Mouse (Mus musculus) liver, postnatal 0 days (tissue): ENCODE measurements around the gene Rps27a. TPM values are rescaled to one million over a fixed set of nuclear protein-coding genes. Genes with fewer than 3 reads are reported as not detected.

Experiments used
- ATAC-seq: fragments of 200-750 bp; cut with Nextera tagmentation; 2 replicates; pipeline ENCODE4 v1.8.0; 2017; ENCODE audit warnings: mild to moderate bottlenecking, moderate library complexity
- DNase-seq: peaks from one replicate; pipeline ENCODE4 v3.0.0-alpha.2; 2016
- H3K27ac ChIP-seq: fragments of 300-500 bp; sonication (generic); 2 replicates; pipeline ENCODE4 v1.5.1; 2014; ENCODE audit warnings: antibody characterized with exemption, moderate library complexity, mild to moderate bottlenecking, low read depth
- H3K27me3 ChIP-seq: fragments of 300-500 bp; sonication (generic); 2 replicates; pipeline ENCODE4 v1.6.1; 2014; ENCODE audit warnings: low read length, control low read depth, mixed read lengths; ENCODE audit not compliant: insufficient read depth
- H3K36me3 ChIP-seq: fragments of 300-500 bp; sonication (generic); replicated peaks from 2 replicates; pipeline ENCODE4 v1.6.1; 2014; ENCODE audit warnings: mild to moderate bottlenecking, control low read depth, low read length, moderate library complexity, mixed read lengths; ENCODE audit not compliant: insufficient read depth
- H3K4me1 ChIP-seq: fragments of 300-500 bp; sonication (generic); 2 replicates; pipeline ENCODE4 v1.6.1; 2014; ENCODE audit warnings: antibody characterized with exemption, mild to moderate bottlenecking, control low read depth; ENCODE audit not compliant: insufficient read depth
- H3K4me2 ChIP-seq: fragments of 300-500 bp; sonication (generic); 2 replicates; pipeline ENCODE4 v1.6.1; 2014; ENCODE audit warnings: low read depth, mild to moderate bottlenecking, low read length, moderate library complexity, mixed read lengths
- H3K4me3 ChIP-seq: fragments of 300-500 bp; sonication (generic); 2 replicates; pipeline ENCODE4 v1.5.1; 2014; ENCODE audit warnings: low read depth, low read length
- H3K9ac ChIP-seq: fragments of 300-500 bp; sonication (generic); replicated peaks from 2 replicates; pipeline ENCODE4 v1.6.1; 2014; ENCODE audit warnings: mild to moderate bottlenecking, moderate library complexity
- H3K9me3 ChIP-seq: fragments of 300-500 bp; sonication (generic); 2 replicates; pipeline ENCODE4 v1.6.1; 2016; ENCODE audit warnings: mild to moderate bottlenecking, control low read depth, low read length, mixed read lengths
- CTCF ChIP-seq: sonication (generic); IDR thresholded peaks from 2 replicates; pipeline ENCODE4 v1.5.1; 2016; ENCODE audit warnings: antibody characterized with exemption, low read depth
- EP300 ChIP-seq: IDR thresholded peaks from 2 replicates; pipeline ENCODE4 v1.6.1; 2016; ENCODE audit warnings: antibody characterized with exemption, low read depth, mild to moderate bottlenecking
- WGBS: fragments of 180-500 bp; shearing (Covaris S2); extraction: QIAGEN DNeasy Blood & Tissue Kit; methylation state at CpG from one replicate; pipeline ENCODE4 v1.1.7; 2014; ENCODE audit not compliant: insufficient replicate concordance; 5-methylcytosine and 5-hydroxymethylcytosine counted together
- polyA plus RNA-seq: library from polyadenylated mRNA; unstranded; fragments of >200 nt; fragmentation: Nextera tagmentation; extraction: Ambion mirVana; gene quantifications from 2 replicates; pipeline ENCODE4 v1.2.1, GENCODE M21; 2015

Rps27a gene
- polyA plus RNA-seq, 1 experiment from 2014 or later = 684 TPM

- H3K4me3 ChIP-seq = peak within 1 kb of the TSS; percentile 69
- 0 out of 2 replicates have a peak, but pooled peaks have one; percentile 7 for TF ChIP-seq EP300
- TF ChIP-seq CTCF = no peak
- 2% methylated on average over 40 of the region's 40 CpGs for WGBS
Observed at GRCm38 (mm10) chr11:29514682-29515412, 33.1 kb downstream of the Rps27a start, which contains the start of gene Prorsd1. Gene Prorsd1, minus strand, starts transcription at chr11:29515033.

GRCm38 (mm10) chr11:29514325-29514681 is 33.6 kb downstream of the Rps27a start:
- H3K4me1 ChIP-seq = 0 out of 2 replicates have a peak, but pooled peaks cover 3% of the 10 kb centered on the region
- 5% methylated on average over 10 of the region's 10 CpGs for WGBS
- 0 out of 2 replicates have a peak, but pooled peaks cover 2% of the 10 kb centered on the region for H3K9me3 ChIP-seq
- peak; percentile 18 for ATAC-seq
- peak overlapping the region; percentile 70 for H3K4me2 ChIP-seq
- peaks cover 12% of the 10 kb centered on the region; the same call in 1 of the 2 replicates for H3K36me3 ChIP-seq
- TF ChIP-seq EP300 (no peak), CTCF (no peak)
- peak overlapping the region; percentile 75 for H3K9ac ChIP-seq
- DNase-seq = no peak
- no peaks in the 10 kb centered on the region for H3K27me3 ChIP-seq
- H3K27ac ChIP-seq = peak overlapping the region; percentile 85
- H3K4me3 ChIP-seq = peak overlapping the region; percentile 69

More at GRCm38 (mm10) chr11:29514682-29515412, 33.1 kb downstream of the Rps27a start, which contains the start of gene Prorsd1:
- Histone ChIP-seq H3K4me1 (0 out of 2 replicates have a peak, but pooled peaks cover 3% of the 10 kb centered on the region), H3K27ac (peak within 1 kb of the TSS; percentile 85), H3K9ac (peak within 1 kb of the TSS; percentile 75), H3K4me2 (peak within 1 kb of the TSS; percentile 70), H3K9me3 (0 out of 2 replicates have a peak, but pooled peaks cover 2% of the 10 kb centered on the region), H3K36me3 (peaks cover 12% of the 10 kb centered on the region; the same call in 1 of the 2 replicates), H3K27me3 (no peaks in the 10 kb centered on the region)
- peak; percentile 96 for DNase-seq
- peak; percentile 100 for ATAC-seq

GRCm38 (mm10) chr11:29512818-29513535 is 34.9 kb downstream of the Rps27a start:
- 77% methylated on average over 4 of the region's 4 CpGs for WGBS
- peaks cover 12% of the 10 kb centered on the region; the same call in 1 of the 2 replicates for H3K36me3 ChIP-seq
- no peak overlapping the region for H3K9ac ChIP-seq
- H3K4me1 ChIP-seq = 0 out of 2 replicates have a peak, but pooled peaks cover 3% of the 10 kb centered on the region
- ATAC-seq (no peak), DNase-seq (no peak)
- no peak overlapping the region for H3K4me3 ChIP-seq
- H3K9me3 ChIP-seq = no peaks in the 10 kb centered on the region
- H3K4me2 ChIP-seq = 0 out of 2 replicates have a peak overlapping the region, but pooled peaks have one; percentile 70
- H3K27me3 ChIP-seq = no peaks in the 10 kb centered on the region
- TF ChIP-seq CTCF (no peak), EP300 (no peak)
- H3K27ac ChIP-seq = no peak overlapping the region

GRCm38 (mm10) chr11:29509421-29509820 is 38.5 kb downstream of the Rps27a start:
- 97% methylated on average over 1 of the region's 1 CpGs for WGBS
- no peak overlapping the region for H3K9ac ChIP-seq
- 0 out of 2 replicates have a peak, but pooled peaks cover 3% of the 10 kb centered on the region for H3K4me1 ChIP-seq
- DNase-seq (no peak), ATAC-seq (no peak)
- no peak for TF ChIP-seq EP300
- TF ChIP-seq CTCF = no peak
- peaks cover 12% of the 10 kb centered on the region for H3K36me3 ChIP-seq
- no peaks in the 10 kb centered on the region for H3K9me3 ChIP-seq
- no peak overlapping the region for H3K4me3 ChIP-seq
- no peak overlapping the region for H3K4me2 ChIP-seq
- no peaks in the 10 kb centered on the region for H3K27me3 ChIP-seq
- H3K27ac ChIP-seq = no peak overlapping the region

- 58% methylated on average over 2 of the region's 2 CpGs for WGBS
- no peaks in the 10 kb centered on the region for H3K27me3 ChIP-seq
- no peaks in the 10 kb centered on the region for H3K9me3 ChIP-seq
- no peak for TF ChIP-seq EP300
- no peak for TF ChIP-seq CTCF
- H3K27ac ChIP-seq = no peak overlapping the region
- H3K4me2 ChIP-seq = no peak overlapping the region
- peaks cover 6% of the 10 kb centered on the region for H3K36me3 ChIP-seq
- ATAC-seq = no peak
- H3K4me3 ChIP-seq = no peak overlapping the region
- no peak for DNase-seq
- no peaks in the 10 kb centered on the region for H3K4me1 ChIP-seq
- no peak overlapping the region for H3K9ac ChIP-seq
Observed at GRCm38 (mm10) chr11:29504899-29505625, 42.8 kb downstream of the Rps27a start.
